Mouse (Mus musculus): ENCODE results near the gene Myoz1. TPM values are rescaled to one million over a fixed set of nuclear protein-coding genes. Genes with fewer than 3 reads are reported as not detected.
"Not testable (repeated sequence)": the region's sequence is repeated elsewhere in the genome, so short reads cannot be mapped to it uniquely, and the experiment has no call there.

Myoz1 gene
- not detected for total RNA-seq (2021)
- long read RNA-seq, experiment 1: 0 reads
- long read RNA-seq, experiment 2: 0 reads

- DNase-seq (ENCODE audit: low spot score in 2 of 2): no peak
Observed at GRCm38 (mm10) chr14:20656361-20656760, at the start of gene Myoz1. Gene Myoz1 (minus strand): TSS chr14:20656540.

GRCm38 (mm10) chr14:20703461-20703860 is 47.1 kb upstream of the Myoz1 start:
- not testable (repeated sequence) for DNase-seq (ENCODE audit: low spot score in 2 of 2)

GRCm38 (mm10) chr14:20702741-20703381 is 46.5 kb upstream of the Myoz1 start, which contains the start of gene Chchd1:
Gene Chchd1 (plus strand): TSS chr14:20703006.
- DNase-seq (ENCODE audit: low spot score in 2 of 2): peak; percentile 90 to 93

GRCm38 (mm10) chr14:20702096-20702740 is 45.9 kb upstream of the Myoz1 start:
- no peak for DNase-seq (ENCODE audit: low spot score in 2 of 2)

- no peak for DNase-seq (ENCODE audit: low spot score in 2 of 2)
Observed at GRCm38 (mm10) chr14:20701554-20701953, 45.2 kb upstream of the Myoz1 start.

- DNase-seq (ENCODE audit: low spot score in 2 of 2): no peak
Observed at GRCm38 (mm10) chr14:20700362-20700761, 44.0 kb upstream of the Myoz1 start.

GRCm38 (mm10) chr14:20698515-20698914 is 42.2 kb upstream of the Myoz1 start:
- DNase-seq (ENCODE audit: low spot score in 2 of 2): no peak

- peak; percentile 33 to 71 for DNase-seq (ENCODE audit: low spot score in 2 of 2)
Observed at GRCm38 (mm10) chr14:20696986-20697385, 40.6 kb upstream of the Myoz1 start.

- DNase-seq (ENCODE audit: low spot score in 2 of 2): peak in 1 of 2 experiments; percentile 41
Observed at GRCm38 (mm10) chr14:20695761-20696520, 39.6 kb upstream of the Myoz1 start.

GRCm38 (mm10) chr14:20694884-20695760 is 38.8 kb upstream of the Myoz1 start, which contains the start of gene Fut11:
Gene Fut11 (plus strand): TSS chr14:20694968.
- DNase-seq (ENCODE audit: low spot score in 2 of 2): peak; percentile 80 to 86

- no peak for DNase-seq (ENCODE audit: low spot score in 2 of 2)
Observed at GRCm38 (mm10) chr14:20694185-20694883, 38.0 kb upstream of the Myoz1 start.

- DNase-seq (ENCODE audit: low spot score in 2 of 2): no peak
Observed at GRCm38 (mm10) chr14:20693589-20694101, 37.3 kb upstream of the Myoz1 start.

GRCm38 (mm10) chr14:20691772-20692171 is 35.4 kb upstream of the Myoz1 start:
- no peak for DNase-seq (ENCODE audit: low spot score in 2 of 2)

- DNase-seq (ENCODE audit: low spot score in 2 of 2): no peak
Observed at GRCm38 (mm10) chr14:20689009-20689408, 32.7 kb upstream of the Myoz1 start.

- no peak for DNase-seq (ENCODE audit: low spot score in 2 of 2)
Observed at GRCm38 (mm10) chr14:20686576-20686975, 30.2 kb upstream of the Myoz1 start.

GRCm38 (mm10) chr14:20682498-20682897 is 26.2 kb upstream of the Myoz1 start:
- no peak for DNase-seq (ENCODE audit: low spot score in 2 of 2)

GRCm38 (mm10) chr14:20681742-20682141 is 25.4 kb upstream of the Myoz1 start:
- DNase-seq (ENCODE audit: low spot score in 2 of 2): no peak

GRCm38 (mm10) chr14:20677906-20678305 is 21.6 kb upstream of the Myoz1 start:
- no peak for DNase-seq (ENCODE audit: low spot score in 2 of 2)

- DNase-seq (ENCODE audit: low spot score in 2 of 2): peak; percentile 95 to 98
Observed at GRCm38 (mm10) chr14:20674064-20674833, 17.9 kb upstream of the Myoz1 start, which contains the start of gene Sec24c. Gene Sec24c (plus strand): TSS chr14:20674308.
